Mouse (Mus musculus) forebrain, embryonic 13.5 days (tissue): ENCODE results near the gene Stard5. TPM values are rescaled to one million over a fixed set of nuclear protein-coding genes. Genes with fewer than 3 reads are reported as not detected.

Experiments
- ATAC-seq: fragments of 200-750 bp; cut with Nextera tagmentation; 2 replicates; pipeline ENCODE4 v1.8.0; 2017
- H3K27ac ChIP-seq: fragments of 300-500 bp; sonication (generic); 2 replicates; pipeline ENCODE4 v1.5.1; 2015; ENCODE audit warnings: inconsistent platforms, mild to moderate bottlenecking, moderate library complexity
- H3K27me3 ChIP-seq: fragments of 300-500 bp; sonication (generic); 2 replicates; pipeline ENCODE4 v1.6.1; 2015; ENCODE audit warnings: mild to moderate bottlenecking, inconsistent platforms
- H3K36me3 ChIP-seq: fragments of 300-500 bp; sonication (generic); 2 replicates; pipeline ENCODE4 v1.6.1; 2015; ENCODE audit warnings: mild to moderate bottlenecking, inconsistent platforms; ENCODE audit not compliant: poor library complexity, severe bottlenecking
- H3K4me1 ChIP-seq: fragments of 300-500 bp; sonication (generic); 2 replicates; pipeline ENCODE4 v1.6.1; 2015; ENCODE audit warnings: inconsistent platforms
- H3K4me2 ChIP-seq: fragments of 300-500 bp; sonication (generic); 2 replicates; pipeline ENCODE4 v1.6.1; 2015; ENCODE audit warnings: inconsistent platforms, mild to moderate bottlenecking, moderate library complexity
- H3K4me3 ChIP-seq: fragments of 300-500 bp; sonication (generic); 2 replicates; pipeline ENCODE4 v1.5.1; 2015; ENCODE audit warnings: mild to moderate bottlenecking, inconsistent platforms
- H3K9ac ChIP-seq: fragments of 300-500 bp; sonication (generic); 2 replicates; pipeline ENCODE4 v1.6.1; 2015; ENCODE audit warnings: mild to moderate bottlenecking, inconsistent platforms
- H3K9me3 ChIP-seq: fragments of 300-500 bp; sonication (generic); replicated peaks from 2 replicates; pipeline ENCODE4 v1.6.1; 2016; ENCODE audit warnings: inconsistent platforms
- WGBS: fragments of 180-500 bp; shearing (Covaris S2); methylation state at CpG from one replicate; pipeline ENCODE4 v1.1.7; 2015; 5-methylcytosine and 5-hydroxymethylcytosine counted together
- polyA plus RNA-seq: library from polyadenylated mRNA; unstranded; fragments of >200 nt; fragmentation: Nextera tagmentation; extraction: Ambion mirVana; gene quantifications from 2 replicates; pipeline ENCODE4 v1.2.1, GENCODE M21; 2015

The Stard5 gene
- polyA plus RNA-seq, 1 experiment from 2014 or later = 7.5 TPM

DNA sequence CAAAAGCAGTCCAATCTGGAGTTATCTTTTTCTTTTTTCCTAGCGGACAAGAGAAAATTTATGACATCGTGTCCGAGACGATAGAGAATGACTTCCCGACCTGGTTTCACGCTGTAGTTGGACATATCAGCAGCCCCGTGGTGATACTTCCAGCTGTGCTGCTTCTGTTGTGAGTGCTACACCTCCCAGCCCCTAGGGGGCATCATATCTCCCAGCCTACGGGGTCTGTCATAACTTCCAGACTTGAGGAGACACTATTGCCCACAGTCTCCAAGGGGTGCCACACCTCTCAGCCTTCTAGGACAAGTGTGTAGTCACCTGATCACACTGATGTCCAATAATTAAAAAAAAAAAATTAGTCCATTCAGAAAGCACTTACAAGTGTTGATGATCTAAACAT is 15.9 kb upstream of the Stard5 start:
- H3K27me3 ChIP-seq = no peaks in the 10 kb centered on the region
- no peak overlapping the region for H3K27ac ChIP-seq
- H3K4me1 ChIP-seq = no peaks in the 10 kb centered on the region
- H3K4me2 ChIP-seq = no peak overlapping the region
- ATAC-seq = no peak
- 92% methylated on average over 8 of the region's 8 CpGs for WGBS
- H3K9me3 ChIP-seq = no peaks in the 10 kb centered on the region
- H3K4me3 ChIP-seq = no peak overlapping the region
- H3K9ac ChIP-seq = no peak overlapping the region
- H3K36me3 ChIP-seq = no peaks in the 10 kb centered on the region

DNA sequence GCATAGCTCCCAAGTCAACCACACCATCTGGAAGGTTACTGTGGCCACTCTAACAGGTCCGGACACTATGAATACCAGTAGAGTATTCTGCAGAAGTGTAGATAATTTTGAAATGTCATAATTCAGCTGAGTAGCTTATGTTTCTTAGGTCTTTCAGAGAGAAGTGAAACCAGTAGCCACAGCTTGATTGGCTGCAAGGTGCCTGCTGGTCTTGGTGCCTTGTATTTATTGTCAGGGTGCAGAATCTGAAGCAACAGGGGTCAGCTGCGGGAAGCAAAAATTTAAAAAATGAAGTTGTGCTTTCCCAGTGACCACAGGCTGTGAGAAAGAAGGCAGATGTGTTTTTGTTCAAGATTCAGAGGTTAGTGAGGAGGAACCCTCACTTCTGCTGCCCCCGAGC is 15.5 kb upstream of the Stard5 start:
- no peak overlapping the region for H3K9ac ChIP-seq
- WGBS = 90% methylated on average over 3 of the region's 3 CpGs
- no peak for ATAC-seq
- H3K36me3 ChIP-seq = no peaks in the 10 kb centered on the region
- H3K4me2 ChIP-seq = no peak overlapping the region
- no peak overlapping the region for H3K27ac ChIP-seq
- no peaks in the 10 kb centered on the region for H3K4me1 ChIP-seq
- no peaks in the 10 kb centered on the region for H3K9me3 ChIP-seq
- no peaks in the 10 kb centered on the region for H3K27me3 ChIP-seq
- H3K4me3 ChIP-seq = no peak overlapping the region

DNA sequence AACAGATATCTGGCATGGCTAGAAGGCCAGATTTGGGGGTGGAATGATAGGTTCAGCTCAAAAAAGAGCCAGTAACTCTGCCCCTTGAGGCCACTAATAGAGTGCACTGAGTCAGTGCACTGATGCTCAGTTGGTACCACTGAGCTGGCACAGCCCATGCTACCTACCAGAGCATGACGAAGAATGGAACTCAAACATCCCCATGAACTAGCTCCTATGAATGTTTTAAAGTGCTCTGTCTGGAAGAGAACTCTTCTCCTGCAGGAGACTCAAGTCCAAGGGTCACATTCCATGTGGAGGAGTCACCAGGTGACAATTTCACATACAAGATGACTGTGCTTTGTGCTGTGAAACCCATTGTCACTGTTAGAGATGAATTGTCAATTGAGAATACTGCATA is 13.1 kb upstream of the Stard5 start:
- Histone ChIP-seq H3K9me3 (no peaks in the 10 kb centered on the region), H3K36me3 (no peaks in the 10 kb centered on the region), H3K27ac (no peak overlapping the region), H3K9ac (no peak overlapping the region), H3K4me2 (no peak overlapping the region), H3K4me1 (no peaks in the 10 kb centered on the region), H3K27me3 (no peaks in the 10 kb centered on the region), H3K4me3 (no peak overlapping the region)
- 96% methylated on average over 1 of the region's 1 CpGs for WGBS
- ATAC-seq = no peak

DNA sequence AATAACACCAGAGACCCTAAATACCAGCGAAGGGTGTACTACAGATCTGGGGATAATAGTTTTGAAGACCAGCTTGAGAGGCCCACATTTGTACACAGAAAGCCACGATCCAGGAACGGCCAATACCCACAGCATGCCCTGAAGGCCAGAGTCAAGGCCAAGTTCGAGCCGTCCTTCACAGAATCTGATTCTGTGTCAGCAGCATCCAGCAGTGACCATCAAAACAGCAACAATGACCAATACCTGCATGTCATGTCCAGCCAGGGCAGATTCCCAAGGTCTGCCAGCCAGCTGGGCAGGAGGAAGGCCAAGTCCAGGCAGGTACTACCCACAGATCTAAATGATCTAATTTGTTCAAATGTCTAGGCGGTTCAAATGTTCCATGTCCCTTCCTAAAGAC is 9.2 kb upstream of the Stard5 start:
- no peaks in the 10 kb centered on the region for H3K9me3 ChIP-seq
- H3K9ac ChIP-seq = no peak overlapping the region
- no peaks in the 10 kb centered on the region for H3K4me1 ChIP-seq
- no peak overlapping the region for H3K27ac ChIP-seq
- H3K36me3 ChIP-seq = no peaks in the 10 kb centered on the region
- H3K27me3 ChIP-seq = no peaks in the 10 kb centered on the region
- no peak overlapping the region for H3K4me2 ChIP-seq
- no peak overlapping the region for H3K4me3 ChIP-seq
- WGBS = 93% methylated on average over 6 of the region's 6 CpGs
- no peak for ATAC-seq

DNA sequence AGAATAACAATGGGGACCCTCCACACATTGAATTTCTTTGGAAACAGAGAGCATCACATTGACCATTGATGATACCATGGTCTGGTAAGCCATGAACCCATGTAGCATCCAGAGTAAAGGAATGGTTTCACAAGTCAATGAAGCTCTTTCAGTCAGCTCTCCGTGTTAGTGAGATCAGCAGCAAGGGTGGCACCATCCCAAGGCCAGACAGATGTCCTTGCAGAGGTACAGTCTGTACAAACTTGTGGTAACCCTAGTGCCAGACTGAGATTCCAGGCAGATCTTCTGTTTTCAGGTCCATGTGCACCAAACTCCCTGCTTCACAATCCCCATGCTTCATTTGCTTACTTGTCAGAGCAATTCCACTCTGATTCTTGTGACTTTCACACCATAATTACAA is 7.7 kb upstream of the Stard5 start:
- H3K27ac ChIP-seq = no peak overlapping the region
- no peaks in the 10 kb centered on the region for H3K27me3 ChIP-seq
- 64% methylated on average over 1 of the region's 1 CpGs for WGBS
- no peaks in the 10 kb centered on the region for H3K4me1 ChIP-seq
- H3K9ac ChIP-seq = no peak overlapping the region
- H3K36me3 ChIP-seq = no peaks in the 10 kb centered on the region
- no peaks in the 10 kb centered on the region for H3K9me3 ChIP-seq
- ATAC-seq = no peak
- no peak overlapping the region for H3K4me2 ChIP-seq
- H3K4me3 ChIP-seq = no peak overlapping the region

DNA sequence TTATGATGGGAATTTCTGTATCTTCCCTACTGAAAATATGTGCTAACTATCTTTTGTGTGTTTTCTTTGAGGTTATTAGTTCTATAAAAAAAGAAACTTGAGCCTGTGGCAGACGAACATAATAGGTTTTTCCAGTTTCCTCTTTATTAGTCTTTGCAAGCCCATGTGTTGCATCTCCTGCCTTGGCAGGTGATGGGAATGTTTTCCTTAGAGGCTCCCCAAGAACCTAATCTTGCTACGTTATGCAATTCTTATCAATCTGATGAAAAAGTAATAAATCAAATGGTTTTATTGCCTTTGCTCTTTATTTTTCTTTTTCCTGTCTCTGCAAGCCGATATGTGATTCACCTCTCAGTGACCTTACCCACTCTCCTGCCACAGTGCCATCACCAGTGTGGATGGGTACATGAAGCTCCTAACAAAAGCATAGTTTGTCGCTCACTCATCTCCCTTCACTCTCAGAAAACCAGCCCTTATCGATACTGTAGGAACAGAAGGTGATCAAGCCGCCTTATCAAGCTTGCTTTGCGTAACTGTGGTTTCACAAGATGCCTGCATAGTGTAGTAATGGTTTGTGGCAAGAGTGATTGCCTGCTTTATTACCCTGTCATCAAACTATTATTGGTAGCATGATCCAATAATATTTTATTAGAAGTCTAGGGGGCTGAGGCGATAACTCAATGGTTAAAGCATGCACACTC is 5.1 kb upstream of the Stard5 start:
- no peak overlapping the region for H3K4me2 ChIP-seq
- H3K9ac ChIP-seq = no peak overlapping the region
- ATAC-seq = no peak
- WGBS = 91% methylated on average over 8 of the region's 8 CpGs
- peaks cover 9% of the 10 kb centered on the region; the same call in 1 of the 2 replicates for H3K4me1 ChIP-seq
- H3K9me3 ChIP-seq = no peaks in the 10 kb centered on the region
- H3K27me3 ChIP-seq = no peaks in the 10 kb centered on the region
- H3K4me3 ChIP-seq = no peak overlapping the region
- H3K36me3 ChIP-seq = no peaks in the 10 kb centered on the region
- H3K27ac ChIP-seq = no peak overlapping the region

DNA sequence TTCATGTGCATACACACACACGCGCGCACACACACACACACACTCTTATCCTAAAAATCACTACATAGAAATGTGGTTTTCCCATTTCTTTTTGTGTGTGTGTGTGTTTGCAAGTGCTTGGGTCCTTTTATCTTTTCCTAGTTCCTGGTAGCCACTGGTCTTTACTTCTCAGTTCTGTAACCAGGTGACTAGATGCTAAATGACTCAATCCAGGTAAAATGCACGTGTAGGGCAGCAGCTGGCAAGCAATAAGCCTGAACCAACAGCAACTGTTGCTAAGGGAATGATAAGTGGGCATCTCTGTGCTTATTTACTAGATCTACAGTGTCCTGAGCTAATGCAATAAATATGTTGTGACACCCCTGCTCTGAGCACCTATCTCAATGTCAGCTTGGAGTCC is 4.4 kb upstream of the Stard5 start:
- Histone ChIP-seq H3K27me3 (no peaks in the 10 kb centered on the region), H3K36me3 (no peaks in the 10 kb centered on the region), H3K4me3 (no peak overlapping the region), H3K9me3 (no peaks in the 10 kb centered on the region), H3K4me1 (peaks cover 14% of the 10 kb centered on the region), H3K4me2 (no peak overlapping the region), H3K27ac (no peak overlapping the region), H3K9ac (no peak overlapping the region)
- whole genome bisulfite sequencing = 83% methylated on average over 4 of the region's 4 CpGs
- ATAC-seq = no peak

DNA sequence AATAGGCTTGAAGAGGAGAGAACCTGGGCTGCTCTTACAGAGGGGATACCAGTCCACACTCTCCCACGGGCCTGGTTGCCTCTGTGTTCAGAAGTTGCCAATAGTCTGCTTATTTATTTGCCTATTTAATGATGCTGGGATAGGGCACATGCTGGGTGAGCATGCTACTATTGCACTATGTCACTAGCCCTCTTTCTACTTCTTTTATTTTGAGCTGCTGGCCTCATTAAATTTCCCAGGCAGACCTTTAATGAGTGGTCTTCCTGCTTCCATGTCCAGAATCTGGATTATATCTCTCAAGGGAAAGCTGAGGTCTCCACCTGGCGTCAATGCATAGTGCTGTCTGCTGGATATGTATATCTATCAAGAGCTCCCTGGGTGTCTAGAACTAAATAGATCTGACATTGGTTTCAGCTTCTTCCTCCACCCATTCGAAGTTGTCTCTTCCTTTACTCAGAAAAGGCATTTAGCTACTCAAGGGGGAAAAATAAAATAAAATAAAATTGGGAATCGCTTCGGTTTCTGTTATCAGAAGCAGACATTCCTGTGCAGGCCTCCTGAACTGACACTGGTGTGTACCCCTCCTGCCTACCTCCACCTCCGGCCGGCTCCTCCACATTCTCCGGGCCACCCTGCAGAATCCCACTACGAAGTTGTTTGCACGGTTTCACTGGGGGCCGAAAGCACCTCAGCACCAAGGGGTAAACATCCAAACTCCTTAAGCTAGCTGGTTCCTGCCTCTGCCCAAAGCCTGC is 509 bp upstream of the Stard5 start:
- no peaks in the 10 kb centered on the region for H3K9me3 ChIP-seq
- no peaks in the 10 kb centered on the region for H3K36me3 ChIP-seq
- H3K4me2 ChIP-seq = peak overlapping the region; percentile 77
- 14% methylated on average over 11 of the region's 11 CpGs for WGBS
- H3K4me1 ChIP-seq = peaks cover 16% of the 10 kb centered on the region
- no peaks in the 10 kb centered on the region for H3K27me3 ChIP-seq
- peak overlapping the region; percentile 73 for H3K9ac ChIP-seq
- peak overlapping the region; percentile 59 for H3K4me3 ChIP-seq
- no peak overlapping the region for H3K27ac ChIP-seq
- ATAC-seq = peak; percentile 33; the same call in 1 of the 2 replicates

DNA sequence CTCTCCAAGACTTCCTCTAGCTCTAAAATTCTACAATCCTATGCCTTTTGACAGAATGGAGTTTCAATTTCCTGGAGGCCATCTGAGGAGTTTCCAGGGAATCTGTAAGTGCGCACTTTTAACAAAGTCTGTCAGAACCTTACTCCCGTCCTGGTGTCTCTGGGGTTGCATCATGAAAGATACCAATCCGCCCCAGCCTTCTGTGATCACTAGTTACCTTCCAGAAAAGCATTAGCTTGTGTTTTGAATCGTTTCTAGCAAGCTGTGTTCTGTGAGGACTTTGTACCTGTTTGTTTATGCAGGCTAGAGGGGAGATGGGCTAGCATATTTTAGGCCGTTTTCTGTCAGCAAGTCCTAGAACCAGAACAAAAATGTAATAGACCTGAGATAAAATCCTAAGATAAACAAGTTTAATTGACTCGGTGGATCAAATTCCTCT is 942 bp downstream of the Stard5 start:
- 63% methylated on average over 6 of the region's 6 CpGs for WGBS

DNA sequence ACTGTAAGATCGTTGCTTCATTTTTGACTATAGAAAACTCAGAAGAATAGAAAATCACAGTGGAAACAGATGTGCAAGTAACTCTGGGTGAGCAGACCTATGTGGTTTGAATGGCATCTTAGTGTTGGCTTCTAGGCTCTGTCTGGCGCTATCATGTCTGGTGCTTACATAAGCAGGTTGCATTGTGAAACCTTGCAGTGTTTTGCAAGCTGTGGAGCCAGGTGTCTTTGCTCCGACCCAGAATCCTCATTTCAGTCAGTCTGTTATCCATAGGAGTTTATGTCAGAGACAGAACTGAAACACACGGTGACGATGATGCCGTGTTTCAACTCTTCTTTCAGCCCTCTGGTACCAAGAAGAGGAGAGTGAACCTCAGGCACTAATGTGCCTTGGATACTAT is 2.1 kb downstream of the Stard5 start:
- WGBS = 91% methylated on average over 6 of the region's 6 CpGs
- no peak overlapping the region for H3K4me3 ChIP-seq

More for the DNA sequence above, 942 bp downstream of the Stard5 start:
- Histone ChIP-seq H3K27me3 (no peaks in the 10 kb centered on the region), H3K9ac (peak overlapping the region; percentile 73; the same call in 1 of the 2 replicates), H3K4me2 (peak overlapping the region; percentile 77), H3K9me3 (no peaks in the 10 kb centered on the region), H3K36me3 (0 out of 2 replicates have a peak, but pooled peaks cover 3% of the 10 kb centered on the region), H3K4me3 (peak overlapping the region; percentile 59), H3K27ac (no peak overlapping the region), H3K4me1 (peaks cover 16% of the 10 kb centered on the region)
- no peak for ATAC-seq

DNA sequence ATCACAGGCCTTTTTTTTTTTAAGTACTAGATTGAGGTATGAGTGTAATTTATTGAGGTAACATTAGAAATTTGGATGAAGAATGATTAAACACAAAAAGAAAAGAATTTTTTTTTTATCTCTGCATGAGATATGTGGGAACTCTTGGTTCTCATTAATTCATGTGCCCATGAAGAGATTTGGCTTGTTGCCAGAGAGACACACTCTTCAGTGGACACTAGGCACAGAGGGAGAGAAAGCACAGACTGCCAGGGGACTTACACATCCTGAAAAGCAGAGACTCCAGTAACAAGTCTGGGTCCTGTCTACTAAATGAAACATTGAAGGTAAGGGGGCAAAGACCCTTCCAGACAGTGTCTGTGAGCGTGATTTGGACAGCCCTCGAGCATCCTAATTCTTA is 4.0 kb downstream of the Stard5 start:
- H3K4me1 ChIP-seq = peaks cover 16% of the 10 kb centered on the region
- no peak overlapping the region for H3K9ac ChIP-seq
- H3K4me2 ChIP-seq = no peak overlapping the region
- H3K27me3 ChIP-seq = no peaks in the 10 kb centered on the region
- H3K27ac ChIP-seq = no peak overlapping the region
- no peaks in the 10 kb centered on the region for H3K9me3 ChIP-seq
- no peak for ATAC-seq
- H3K36me3 ChIP-seq = peaks cover 14% of the 10 kb centered on the region; the same call in 1 of the 2 replicates
- WGBS = 85% methylated on average over 2 of the region's 2 CpGs
- no peak overlapping the region for H3K4me3 ChIP-seq

More for the DNA sequence above, 2.1 kb downstream of the Stard5 start:
- Histone ChIP-seq H3K4me1 (peaks cover 16% of the 10 kb centered on the region), H3K9ac (no peak overlapping the region), H3K27ac (no peak overlapping the region), H3K27me3 (no peaks in the 10 kb centered on the region), H3K36me3 (0 out of 2 replicates have a peak, but pooled peaks cover 6% of the 10 kb centered on the region), H3K4me2 (no peak overlapping the region), H3K9me3 (no peaks in the 10 kb centered on the region)
- ATAC-seq = no peak

DNA sequence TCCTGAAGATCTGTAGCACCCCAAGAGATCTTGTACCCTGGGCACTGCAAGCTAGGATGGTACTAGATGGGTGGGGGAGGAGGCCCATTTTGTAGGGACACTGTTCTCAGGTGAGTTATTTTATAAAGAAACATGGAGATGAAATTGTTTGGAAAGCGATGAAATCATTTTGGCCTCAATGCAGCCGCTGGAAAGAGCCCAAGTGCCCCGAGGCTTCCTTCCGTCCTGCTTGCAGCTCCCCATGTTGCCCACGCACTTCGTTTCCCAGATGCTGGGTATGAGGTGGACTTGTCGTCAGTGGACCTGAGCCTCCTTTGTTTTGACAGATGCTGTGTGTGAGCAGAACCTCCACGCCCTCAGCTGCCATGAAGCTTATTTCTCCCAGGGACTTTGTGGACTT is 4.7 kb downstream of the Stard5 start:
- Histone ChIP-seq H3K36me3 (peaks cover 14% of the 10 kb centered on the region; the same call in 1 of the 2 replicates), H3K27ac (no peak overlapping the region), H3K9me3 (no peaks in the 10 kb centered on the region), H3K9ac (no peak overlapping the region), H3K4me1 (peaks cover 9% of the 10 kb centered on the region), H3K27me3 (no peaks in the 10 kb centered on the region), H3K4me3 (no peak overlapping the region), H3K4me2 (no peak overlapping the region)
- 88% methylated on average over 8 of the region's 8 CpGs for WGBS
- no peak for ATAC-seq
